Mouse (Mus musculus) heart, postnatal 0 days (tissue): Measurements from ENCODE around the gene Pdf.

Source experiments
- CTCF ChIP-seq: IDR thresholded peaks from 2 replicates; pipeline ENCODE4 v1.5.1; 2016; ENCODE audit warnings: antibody characterized with exemption, control low read depth, low read depth
- EP300 ChIP-seq: IDR thresholded peaks from 2 replicates; pipeline ENCODE4 v1.6.1; 2016; ENCODE audit warnings: antibody characterized with exemption, low read depth

GRCm38 (mm10) chr8:107046976-107047375, 1.4 kb downstream of the Pdf start:
- no peak for TF ChIP-seq CTCF
- TF ChIP-seq EP300: no peak
